Mouse (Mus musculus): Measurements from ENCODE around the gene Zdhhc1.

GRCm38 (mm10) chr8:105469816-105470215, 26.9 kb downstream of the Zdhhc1 start:
- no peak for TF ChIP-seq POLR2A (IDR thresholded peaks at IDR 0.05; ENCODE audit: low read depth, low read length)
- no peak for TF ChIP-seq CTCF (IDR thresholded peaks at IDR 0.05; ENCODE audit: extremely low read depth, insufficient read length, insufficient replicate concordance, low read depth, low read length)

All from small intestine, adult 2 months (tissue).